Mouse (Mus musculus): ENCODE results near the gene Ccdc63. TPM values are rescaled to one million over a fixed set of nuclear protein-coding genes. Genes with fewer than 3 reads are reported as not detected.

Ccdc63 gene
- polyA plus RNA-seq, 1 experiment = 0.23 TPM

DNA sequence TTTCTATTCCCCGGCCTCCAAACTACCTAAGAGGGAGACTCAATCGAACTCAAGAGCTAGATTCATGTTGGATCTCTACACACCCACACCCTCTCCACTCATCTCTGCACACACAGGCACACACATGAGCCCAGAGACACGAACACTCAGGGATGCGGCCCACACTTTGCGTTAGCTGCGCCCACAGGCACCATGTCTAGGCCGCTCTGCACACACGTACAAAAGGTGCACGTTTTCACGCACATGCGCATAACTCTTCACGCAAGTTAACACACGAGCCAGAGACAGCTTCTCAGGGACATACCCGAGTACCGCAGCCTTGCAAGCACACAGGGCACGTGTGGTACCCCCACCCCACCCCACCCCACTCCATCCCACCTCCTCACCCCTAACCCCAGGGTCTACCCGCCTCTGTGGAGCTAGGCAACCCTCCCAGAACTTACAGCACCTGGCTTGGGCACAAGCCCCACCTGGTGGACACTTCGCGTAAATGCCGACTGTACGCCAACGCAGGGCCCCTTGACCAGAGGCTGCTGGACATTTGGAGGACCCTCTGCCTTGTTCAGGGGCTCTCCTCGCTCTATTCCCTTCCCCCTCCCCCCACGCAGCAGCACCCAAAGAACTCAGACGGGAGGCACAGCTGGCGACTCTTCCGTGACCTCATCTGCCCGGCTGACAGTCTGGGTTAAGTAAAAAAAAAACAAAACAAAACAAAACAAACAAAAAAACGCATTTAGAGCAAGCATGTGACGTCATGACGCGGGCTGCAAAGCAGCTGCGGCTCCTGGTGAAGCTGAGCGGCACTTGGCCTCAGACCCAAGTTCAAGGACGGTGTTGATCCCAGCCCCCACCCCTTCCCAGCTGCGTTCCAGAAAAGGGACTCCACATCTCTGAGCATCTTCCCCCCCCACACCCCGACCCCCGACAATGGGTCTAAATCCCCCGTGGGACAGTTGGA, 81.3 kb downstream of the Ccdc63 start:
- no peak overlapping the region for H3K27ac ChIP-seq (ENCODE audit: control insufficient read depth, insufficient read depth, low read length)
- H3K4me3 ChIP-seq (ENCODE audit: control insufficient read depth, insufficient read depth, low read length) = no peak overlapping the region
- no peaks in the 10 kb centered on the region; the same call in 1 of the 2 replicates for H3K27me3 ChIP-seq (ENCODE audit: control insufficient read depth, insufficient read depth, low read length)
- no peaks in the 10 kb centered on the region for H3K36me3 ChIP-seq (ENCODE audit: control insufficient read depth, insufficient read depth, low read length)
- H3K4me1 ChIP-seq (replicated peaks; ENCODE audit: control insufficient read depth, insufficient read depth, low read length) = no peaks in the 10 kb centered on the region; the same call in 1 of the 2 replicates
- 25% methylated on average over 39 of the region's 39 CpGs for WGBS
- peak; percentile 76; the same call in 1 of the 2 replicates for TF ChIP-seq CTCF (IDR thresholded peaks at IDR 0.05; ENCODE audit: borderline replicate concordance, control insufficient read depth, extremely low read depth, insufficient read depth, low read length, poor library complexity)
- no peak for TF ChIP-seq POLR2A (IDR thresholded peaks at IDR 0.05; ENCODE audit: control insufficient read depth, extremely low read depth, insufficient read depth, low read length, poor library complexity)
- peak; percentile 23 for DNase-seq

Other genes starting within 250 kb of the Ccdc63 start
- 0.18 and 0.75 TPM in 2 replicates for gene Cux2, start 90.7 kb downstream of the Ccdc63 start, polyA plus RNA-seq (2012; rRNA removed)
- gene Myl2, start 39.9 kb downstream of the Ccdc63 start, polyA plus RNA-seq (2012; rRNA removed) = 0.79 and 169 TPM in 2 replicates
- gene Ppp1cc, start 17.5 kb upstream of the Ccdc63 start, polyA plus RNA-seq (2012; rRNA removed) = 194 and 220 TPM in 2 replicates
- 43.9 and 49.9 TPM in 2 replicates for gene Hvcn1, start 66.0 kb upstream of the Ccdc63 start, polyA plus RNA-seq (2012; rRNA removed)
- gene Tctn1, start 123.6 kb upstream of the Ccdc63 start, polyA plus RNA-seq (2012; rRNA removed) = 41.4 and 45.0 TPM in 2 replicates
- gene Pptc7, start 143.5 kb upstream of the Ccdc63 start, polyA plus RNA-seq (2012; rRNA removed) = 72.4 and 78.8 TPM in 2 replicates
- 6.3 and 7.2 TPM in 2 replicates for gene Rad9b, start 213.4 kb upstream of the Ccdc63 start, polyA plus RNA-seq (2012; rRNA removed)
- 38.7 and 54.5 TPM in 2 replicates for gene Vps29, start 213.5 kb upstream of the Ccdc63 start, polyA plus RNA-seq (2012; rRNA removed)
- 103 TPM in 2 replicates for gene Gpn3, start 231.1 kb upstream of the Ccdc63 start, polyA plus RNA-seq (2012; rRNA removed)
- 52.6 and 54.4 TPM in 2 replicates for gene Fam216a, start 231.5 kb upstream of the Ccdc63 start, polyA plus RNA-seq (2012; rRNA removed)

Measured in thymus, adult 2 months (tissue).